Mouse (Mus musculus): Measurements from ENCODE around the gene Atp6v0a2. TPM values are rescaled to one million over a fixed set of nuclear protein-coding genes. Genes with fewer than 3 reads are reported as not detected.
"Not testable (repeated sequence)": the region's sequence is repeated elsewhere in the genome, so short reads cannot be mapped to it uniquely, and the experiment has no call there.

The Atp6v0a2 gene
- polyA plus RNA-seq, 1 experiment from 2014 or later: 40.3 TPM

- H3K9me3 ChIP-seq (ENCODE audit: control insufficient read depth, low read length): no peaks in the 10 kb centered on the region
- DNase-seq (ENCODE audit: low spot score, missing footprints): no peak
- H3K4me2 ChIP-seq: no peak overlapping the region
- H3K9ac ChIP-seq (ENCODE audit: low read length): no peak overlapping the region
- H3K27ac ChIP-seq (ENCODE audit: low read depth, low read length): no peak overlapping the region
- peaks cover 14% of the 10 kb centered on the region for H3K4me1 ChIP-seq (ENCODE audit: control insufficient read depth, insufficient read depth, low read length)
- ATAC-seq (ENCODE audit: low FRiP score): no peak
- peaks cover 19% of the 10 kb centered on the region for H3K36me3 ChIP-seq (ENCODE audit: control insufficient read depth, insufficient read depth, low read length)
- WGBS: 80% methylated on average over 5 of the region's 5 CpGs
- no peak overlapping the region for H3K4me3 ChIP-seq (ENCODE audit: low read depth, low read length)
- H3K27me3 ChIP-seq (ENCODE audit: control insufficient read depth, insufficient read depth, low read length): no peaks in the 10 kb centered on the region
Observed at GRCm38 (mm10) chr5:124632461-124632860, 4.1 kb downstream of the Atp6v0a2 start.

- Histone ChIP-seq H3K4me1 (ENCODE audit: control insufficient read depth, insufficient read depth, low read length) (peaks cover 8% of the 10 kb centered on the region), H3K4me3 (ENCODE audit: low read depth, low read length) (no peak overlapping the region), H3K27ac (ENCODE audit: low read depth, low read length) (no peak overlapping the region), H3K36me3 (ENCODE audit: control insufficient read depth, insufficient read depth, low read length) (peaks cover 26% of the 10 kb centered on the region), H3K27me3 (ENCODE audit: control insufficient read depth, insufficient read depth, low read length) (no peaks in the 10 kb centered on the region), H3K9ac (ENCODE audit: low read length) (no peak overlapping the region), H3K9me3 (ENCODE audit: control insufficient read depth, low read length) (no peaks in the 10 kb centered on the region), H3K4me2 (no peak overlapping the region)
- 92% methylated on average over 2 of the region's 2 CpGs for WGBS
- DNase-seq (ENCODE audit: low spot score, missing footprints): no peak
- no peak for ATAC-seq (ENCODE audit: low FRiP score)
Observed at GRCm38 (mm10) chr5:124633425-124633824, 5.0 kb downstream of the Atp6v0a2 start.

GRCm38 (mm10) chr5:124635068-124635467 lies 6.7 kb downstream of the Atp6v0a2 start:
- H3K4me2 ChIP-seq; H3K27me3 ChIP-seq (ENCODE audit: control insufficient read depth, insufficient read depth, low read length); H3K4me3 ChIP-seq (ENCODE audit: low read depth, low read length); ATAC-seq (ENCODE audit: low FRiP score); H3K4me1 ChIP-seq (ENCODE audit: control insufficient read depth, insufficient read depth, low read length); H3K9me3 ChIP-seq (ENCODE audit: control insufficient read depth, low read length); DNase-seq (ENCODE audit: low spot score, missing footprints); H3K9ac ChIP-seq (ENCODE audit: low read length); H3K27ac ChIP-seq (ENCODE audit: low read depth, low read length): not testable (repeated sequence)
- 87% methylated on average over 4 of the region's 4 CpGs for WGBS
- H3K36me3 ChIP-seq (ENCODE audit: control insufficient read depth, insufficient read depth, low read length): peaks cover 41% of the 10 kb centered on the region

DNA sequence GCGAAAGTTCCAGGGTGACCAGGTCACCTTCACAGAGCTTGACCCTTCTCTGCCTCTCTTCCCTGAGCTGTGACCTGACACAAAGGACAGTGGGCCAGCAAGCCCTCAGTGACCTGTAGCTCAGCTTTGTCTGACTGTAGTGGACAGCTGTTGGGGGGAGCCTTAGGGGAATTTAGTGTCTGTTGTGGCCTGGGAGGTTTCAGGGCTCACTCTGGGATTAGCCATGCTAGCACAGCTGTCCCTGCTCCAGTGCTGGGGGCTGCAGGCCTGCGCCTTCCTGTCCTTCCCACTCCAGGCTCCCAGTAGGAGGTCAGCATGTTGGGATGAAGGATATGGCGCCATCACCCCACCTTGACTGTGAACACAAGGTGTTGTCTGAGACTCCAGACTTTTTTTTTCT lies 7.8 kb downstream of the Atp6v0a2 start:
- Histone ChIP-seq H3K4me3 (ENCODE audit: low read depth, low read length) (no peak overlapping the region), H3K27me3 (ENCODE audit: control insufficient read depth, insufficient read depth, low read length) (no peaks in the 10 kb centered on the region), H3K4me2 (no peak overlapping the region), H3K9ac (ENCODE audit: low read length) (no peak overlapping the region), H3K9me3 (ENCODE audit: control insufficient read depth, low read length) (no peaks in the 10 kb centered on the region), H3K27ac (ENCODE audit: low read depth, low read length) (no peak overlapping the region), H3K36me3 (ENCODE audit: control insufficient read depth, insufficient read depth, low read length) (peaks cover 44% of the 10 kb centered on the region), H3K4me1 (ENCODE audit: control insufficient read depth, insufficient read depth, low read length) (no peaks in the 10 kb centered on the region)
- no peak for DNase-seq (ENCODE audit: low spot score, missing footprints)
- no peak for ATAC-seq (ENCODE audit: low FRiP score)
- WGBS: 86% methylated on average over 3 of the region's 3 CpGs

GRCm38 (mm10) chr5:124636694-124637093 lies 8.3 kb downstream of the Atp6v0a2 start:
- DNase-seq (ENCODE audit: low spot score, missing footprints) (no peak), ATAC-seq (ENCODE audit: low FRiP score) (no peak)
- H3K9me3 ChIP-seq (ENCODE audit: control insufficient read depth, low read length): no peaks in the 10 kb centered on the region
- peaks cover 49% of the 10 kb centered on the region for H3K36me3 ChIP-seq (ENCODE audit: control insufficient read depth, insufficient read depth, low read length)
- H3K27ac ChIP-seq (ENCODE audit: low read depth, low read length): no peak overlapping the region
- no peak overlapping the region for H3K9ac ChIP-seq (ENCODE audit: low read length)
- WGBS: 95% methylated on average over 4 of the region's 4 CpGs
- no peak overlapping the region for H3K4me3 ChIP-seq (ENCODE audit: low read depth, low read length)
- no peaks in the 10 kb centered on the region for H3K4me1 ChIP-seq (ENCODE audit: control insufficient read depth, insufficient read depth, low read length)
- no peaks in the 10 kb centered on the region for H3K27me3 ChIP-seq (ENCODE audit: control insufficient read depth, insufficient read depth, low read length)
- H3K4me2 ChIP-seq: no peak overlapping the region

GRCm38 (mm10) chr5:124637300-124637699 lies 8.9 kb downstream of the Atp6v0a2 start:
- no peak for ATAC-seq (ENCODE audit: low FRiP score)
- Histone ChIP-seq H3K27me3 (ENCODE audit: control insufficient read depth, insufficient read depth, low read length) (no peaks in the 10 kb centered on the region), H3K36me3 (ENCODE audit: control insufficient read depth, insufficient read depth, low read length) (peaks cover 54% of the 10 kb centered on the region), H3K27ac (ENCODE audit: low read depth, low read length) (no peak overlapping the region), H3K4me3 (ENCODE audit: low read depth, low read length) (no peak overlapping the region), H3K4me1 (ENCODE audit: control insufficient read depth, insufficient read depth, low read length) (no peaks in the 10 kb centered on the region), H3K9me3 (ENCODE audit: control insufficient read depth, low read length) (no peaks in the 10 kb centered on the region), H3K4me2 (no peak overlapping the region), H3K9ac (ENCODE audit: low read length) (no peak overlapping the region)
- DNase-seq (ENCODE audit: low spot score, missing footprints): no peak
- whole genome bisulfite sequencing: 95% methylated on average over 11 of the region's 11 CpGs

GRCm38 (mm10) chr5:124637836-124638235 lies 9.5 kb downstream of the Atp6v0a2 start:
- Histone ChIP-seq H3K36me3 (ENCODE audit: control insufficient read depth, insufficient read depth, low read length) (peaks cover 56% of the 10 kb centered on the region), H3K4me3 (ENCODE audit: low read depth, low read length) (no peak overlapping the region), H3K27me3 (ENCODE audit: control insufficient read depth, insufficient read depth, low read length) (no peaks in the 10 kb centered on the region), H3K9ac (ENCODE audit: low read length) (no peak overlapping the region), H3K9me3 (ENCODE audit: control insufficient read depth, low read length) (no peaks in the 10 kb centered on the region), H3K27ac (ENCODE audit: low read depth, low read length) (no peak overlapping the region), H3K4me2 (no peak overlapping the region), H3K4me1 (ENCODE audit: control insufficient read depth, insufficient read depth, low read length) (no peaks in the 10 kb centered on the region)
- no peak for ATAC-seq (ENCODE audit: low FRiP score)
- WGBS: 96% methylated on average over 13 of the region's 13 CpGs
- DNase-seq (ENCODE audit: low spot score, missing footprints): no peak

DNA sequence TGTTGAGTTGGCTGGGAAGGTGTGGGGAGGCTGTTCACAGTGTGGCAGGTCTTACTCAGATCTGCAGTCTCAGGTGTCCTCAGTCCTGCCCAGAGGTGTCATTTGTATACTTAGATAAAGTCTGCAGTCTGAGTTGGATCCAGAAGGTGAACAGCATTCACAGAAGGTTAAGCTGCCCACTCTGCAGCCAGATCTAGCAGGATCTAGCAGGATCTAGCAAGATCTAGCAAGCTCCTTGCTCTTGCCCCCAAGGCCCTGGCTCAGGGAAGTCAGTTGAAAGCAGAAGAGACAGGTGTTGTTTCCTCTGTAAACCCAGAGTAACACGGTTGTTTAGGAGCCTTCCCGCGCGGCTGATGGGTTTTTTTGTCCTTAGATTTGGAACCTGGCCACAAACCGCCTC lies 85.4 kb downstream of the Atp6v0a2 start:
- Histone ChIP-seq H3K4me1 (ENCODE audit: control insufficient read depth, insufficient read depth, low read length) (no peaks in the 10 kb centered on the region), H3K4me3 (ENCODE audit: low read depth, low read length) (no peak overlapping the region), H3K4me2 (no peak overlapping the region), H3K9me3 (ENCODE audit: control insufficient read depth, low read length) (no peaks in the 10 kb centered on the region), H3K27ac (ENCODE audit: low read depth, low read length) (no peak overlapping the region), H3K36me3 (ENCODE audit: control insufficient read depth, insufficient read depth, low read length) (peaks cover 23% of the 10 kb centered on the region), H3K27me3 (ENCODE audit: control insufficient read depth, insufficient read depth, low read length) (no peaks in the 10 kb centered on the region), H3K9ac (ENCODE audit: low read length) (no peak overlapping the region)
- ATAC-seq (ENCODE audit: low FRiP score) (no peak), DNase-seq (ENCODE audit: low spot score, missing footprints) (no peak)
- 95% methylated on average over 5 of the region's 5 CpGs for WGBS

GRCm38 (mm10) chr5:124715135-124715534 lies 86.8 kb downstream of the Atp6v0a2 start:
- Histone ChIP-seq H3K4me1 (ENCODE audit: control insufficient read depth, insufficient read depth, low read length) (no peaks in the 10 kb centered on the region), H3K9me3 (ENCODE audit: control insufficient read depth, low read length) (no peaks in the 10 kb centered on the region), H3K27ac (ENCODE audit: low read depth, low read length) (no peak overlapping the region), H3K27me3 (ENCODE audit: control insufficient read depth, insufficient read depth, low read length) (no peaks in the 10 kb centered on the region), H3K9ac (ENCODE audit: low read length) (no peak overlapping the region), H3K4me2 (no peak overlapping the region), H3K4me3 (ENCODE audit: low read depth, low read length) (no peak overlapping the region), H3K36me3 (ENCODE audit: control insufficient read depth, insufficient read depth, low read length) (peaks cover 32% of the 10 kb centered on the region)
- WGBS: 94% methylated on average over 8 of the region's 8 CpGs
- DNase-seq (ENCODE audit: low spot score, missing footprints) (no peak), ATAC-seq (ENCODE audit: low FRiP score) (no peak)

DNA sequence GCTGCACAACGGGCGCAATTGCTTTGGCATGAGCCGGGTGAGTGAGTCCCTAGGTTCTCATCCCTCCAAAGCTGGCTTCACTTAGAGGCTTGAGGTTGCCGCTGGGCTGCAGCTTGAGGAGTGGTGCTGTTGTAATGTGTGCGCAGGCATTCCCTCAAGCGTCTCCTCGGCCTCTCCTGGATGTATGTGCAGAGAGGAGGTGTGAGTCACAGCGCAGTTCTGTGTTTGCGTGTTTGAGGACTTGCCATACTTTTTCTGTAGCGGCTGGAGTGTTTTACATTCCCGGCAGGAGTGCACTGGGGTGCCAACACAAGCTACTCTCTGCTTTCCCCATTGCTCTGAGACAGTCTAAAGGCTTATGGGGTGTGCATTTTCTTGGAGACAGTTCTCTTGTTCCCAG lies 89.6 kb downstream of the Atp6v0a2 start:
- H3K9ac ChIP-seq (ENCODE audit: low read length): no peak overlapping the region
- no peak overlapping the region for H3K4me2 ChIP-seq
- DNase-seq (ENCODE audit: low spot score, missing footprints): no peak
- no peak overlapping the region for H3K4me3 ChIP-seq (ENCODE audit: low read depth, low read length)
- H3K27me3 ChIP-seq (ENCODE audit: control insufficient read depth, insufficient read depth, low read length): no peaks in the 10 kb centered on the region
- H3K36me3 ChIP-seq (ENCODE audit: control insufficient read depth, insufficient read depth, low read length): peaks cover 29% of the 10 kb centered on the region
- no peaks in the 10 kb centered on the region for H3K4me1 ChIP-seq (ENCODE audit: control insufficient read depth, insufficient read depth, low read length)
- no peak overlapping the region for H3K27ac ChIP-seq (ENCODE audit: low read depth, low read length)
- WGBS: 93% methylated on average over 11 of the region's 11 CpGs
- no peak for ATAC-seq (ENCODE audit: low FRiP score)
- H3K9me3 ChIP-seq (ENCODE audit: control insufficient read depth, low read length): no peaks in the 10 kb centered on the region

Data from midbrain, embryonic 11.5 days (tissue).